Mouse (Mus musculus) stomach, postnatal 0 days (tissue): Measurements from ENCODE around the gene Vsig10.

Experiments used
- CTCF ChIP-seq: IDR thresholded peaks from 2 replicates; pipeline ENCODE4 v1.5.1; 2016; ENCODE audit warnings: antibody characterized with exemption, low read depth, mild to moderate bottlenecking, moderate library complexity
- EP300 ChIP-seq: optimal IDR thresholded peaks from 2 replicates; pipeline ENCODE3; 2016; ENCODE audit warnings: antibody characterized with exemption

GRCm38 (mm10) chr5:117284682-117285081 lies 34.2 kb upstream of the Vsig10 start:
- TF ChIP-seq CTCF (no peak), EP300 (no peak)
